In genomic region chr1:136160930-136161329, GRCm38 (mm10) we compare ENCODE assay signal across 39 mouse cellular contexts. TPM values are rescaled to one million over a fixed set of nuclear protein-coding genes. Genes with fewer than 3 reads are reported as not detected.
"Had no signal": no experiment of that assay in that cellular context is flagged by ENCODE, and none has a peak within 500 bp of the region (broad histone marks: within the 10 kb centered on the region; RNA-seq: fewer than 3 reads in every experiment).

No protein-coding gene starts in this region.

- H3K36me3 ChIP-seq: heart, embryonic 15.5 days had no signal

- H3K27me3 ChIP-seq: heart, embryonic 12.5 days; heart, embryonic 13.5 days; heart, embryonic 15.5 days; hindbrain, embryonic 12.5 days; hindbrain, embryonic 13.5 days; hindbrain, embryonic 15.5 days; intestine, embryonic 15.5 days; kidney, embryonic 15.5 days had no signal

- H3K4me2 ChIP-seq: heart, embryonic 11.5 days; heart, embryonic 12.5 days; heart, embryonic 13.5 days; heart, embryonic 15.5 days; hindbrain, embryonic 12.5 days; hindbrain, embryonic 13.5 days; hindbrain, embryonic 15.5 days; intestine, embryonic 15.5 days; kidney, embryonic 15.5 days had no signal

- ATAC-seq: hindbrain, embryonic 16.5 days; hindbrain, postnatal 0 days; inflammation-experienced regulatory T-cells, adult 6 months; intestine, embryonic 15.5 days; intestine, embryonic 16.5 days; intestine, postnatal 0 days had no signal

- H3K27ac ChIP-seq: heart, embryonic 10.5 days; heart, embryonic 13.5 days; heart, embryonic 15.5 days; hindbrain, embryonic 12.5 days; hindbrain, embryonic 13.5 days; hindbrain, embryonic 15.5 days; hindbrain, postnatal 0 days; intestine, embryonic 15.5 days; kidney, embryonic 15.5 days; kidney, postnatal 0 days; layer of hippocampus, adult 2 months; left cerebral cortex, adult 2 months had no signal

- H3K9ac ChIP-seq: heart, embryonic 12.5 days; heart, embryonic 13.5 days; heart, embryonic 15.5 days; hindbrain, embryonic 12.5 days; hindbrain, embryonic 13.5 days; hindbrain, embryonic 15.5 days; intestine, embryonic 15.5 days; kidney, embryonic 15.5 days had no signal

- H3K4me1 ChIP-seq: heart, embryonic 12.5 days; heart, embryonic 15.5 days; hindbrain, embryonic 13.5 days; intestine, embryonic 15.5 days; kidney, embryonic 15.5 days had no signal

- H3K4me3 ChIP-seq: heart, embryonic 10.5 days; heart, embryonic 12.5 days; heart, embryonic 13.5 days; heart, embryonic 15.5 days; hindbrain, embryonic 12.5 days; hindbrain, embryonic 13.5 days; hindbrain, embryonic 15.5 days; intestine, embryonic 15.5 days; kidney, embryonic 15.5 days; layer of hippocampus, adult 2 months; left cerebral cortex, adult 2 months had no signal

- H3K9me3 ChIP-seq: heart, embryonic 10.5 days; heart, embryonic 12.5 days; heart, embryonic 13.5 days; heart, embryonic 15.5 days; hindbrain, embryonic 12.5 days; hindbrain, embryonic 13.5 days; hindbrain, embryonic 15.5 days; intestine, embryonic 15.5 days; kidney, embryonic 15.5 days had no signal

- DNase-seq: heart, postnatal 10 days; heart, postnatal 14 days; heart, postnatal 36 days; heart, postnatal 4 days; kidney, adult 11 months; kidney, adult 18-20 months; kidney, adult 2 months; kidney, adult 8-10 months; kidney, adult 9 months; kidney, postnatal 10 days; kidney, postnatal 14 days; kidney, postnatal 25 days; kidney, postnatal 36 days; kidney, postnatal 4 days; layer of hippocampus, adult 9-11 months; layer of hippocampus, postnatal 36 days had no signal

RNA-seq across cellular contexts. Expression of gene Mroh3, which starts 51.7 kb away (rescaled TPM):
- total RNA-seq: heart, postnatal 10 days; heart, postnatal 14 days; heart, postnatal 25 days; heart, postnatal 36 days; heart, postnatal 4 days; hematopoietic stem cell, adult 5-6 weeks had no signal
- polyA plus RNA-seq: heart, embryonic 11.5 days; heart, embryonic 12.5 days; heart, embryonic 13.5 days; heart, embryonic 14.5 days; heart, embryonic 15.5 days; heart, embryonic 16.5 days; heart, postnatal 0 days; hindbrain, embryonic 13.5 days; hindbrain, embryonic 15.5 days; hindbrain, embryonic 16.5 days; inflammation-experienced regulatory T-cells, adult 6 months; kidney, postnatal 0 days had no signal
